Mouse (Mus musculus): ENCODE measurements around the gene Rgs4.
A peak's percentile ranks its signal among the peaks of the same experiment; 100 is the strongest.

Gene Rgs4

DNA sequence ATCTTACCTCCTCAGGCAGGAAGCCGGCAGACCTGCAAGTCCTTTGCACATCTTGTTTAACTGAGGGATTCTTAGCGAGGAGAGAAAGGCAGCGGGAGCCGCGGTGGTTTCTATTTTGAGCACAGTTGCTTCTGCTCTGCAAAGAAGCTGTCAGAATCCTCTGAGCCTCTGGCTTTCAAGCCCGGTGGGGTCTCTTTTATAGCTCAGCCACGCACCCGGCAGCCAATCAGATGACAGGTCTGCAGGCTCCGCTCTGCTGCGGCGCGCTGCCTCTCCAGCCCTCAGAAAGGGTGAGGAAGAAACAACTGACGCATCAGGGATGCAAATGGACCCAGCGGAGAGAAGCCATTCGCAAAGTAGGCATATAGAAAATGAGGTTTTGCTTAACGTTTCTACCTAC lies at the start of gene Rgs4:
Gene Rgs4, minus strand, starts transcription at position 170 of the 400 bp plus-strand sequence.
- peak; percentile 67 for DNase-seq (ENCODE audit: low read depth, low spot score)

DNA sequence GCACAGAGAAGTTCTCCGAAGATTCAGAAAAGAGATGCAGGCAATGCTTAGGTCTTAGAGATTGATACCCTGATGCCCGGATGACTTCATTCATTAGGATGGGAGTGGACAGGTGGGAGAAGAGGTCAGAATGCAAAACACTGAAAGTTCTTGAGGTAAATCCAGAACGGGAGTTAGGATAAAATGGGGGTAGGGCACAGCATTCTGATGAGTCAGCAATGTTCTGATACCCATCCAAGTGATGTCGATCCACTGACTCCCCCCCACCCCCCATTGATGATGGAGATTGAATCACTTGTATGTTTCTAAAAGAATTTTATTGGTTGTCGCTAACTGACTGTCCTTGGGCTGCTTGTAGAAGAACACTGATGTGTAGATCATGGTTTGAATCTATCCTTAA lies 45.0 kb upstream of the Rgs4 start:
- DNase-seq (ENCODE audit: low read depth, low spot score): no peak

DNA sequence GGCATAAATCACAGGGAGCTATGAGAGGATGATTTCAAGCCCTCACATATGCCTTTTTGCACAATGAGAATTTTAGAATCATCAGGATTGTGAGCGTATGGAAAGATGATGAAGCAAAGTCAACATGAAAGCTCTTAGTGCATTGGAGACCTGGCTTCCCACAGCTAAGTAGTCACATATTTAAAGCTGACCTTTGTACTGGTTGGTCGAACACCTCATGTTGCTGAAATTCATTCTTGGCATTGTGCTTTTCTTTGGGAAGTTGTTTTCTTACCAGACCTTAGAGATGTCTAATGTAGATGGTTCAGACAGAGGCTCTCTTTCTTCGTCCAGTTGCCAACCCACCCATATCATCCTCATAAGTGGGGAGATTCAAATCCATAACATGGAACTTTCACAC lies 38.5 kb upstream of the Rgs4 start:
- peak; percentile 74 for DNase-seq (ENCODE audit: low read depth, low spot score)

DNA sequence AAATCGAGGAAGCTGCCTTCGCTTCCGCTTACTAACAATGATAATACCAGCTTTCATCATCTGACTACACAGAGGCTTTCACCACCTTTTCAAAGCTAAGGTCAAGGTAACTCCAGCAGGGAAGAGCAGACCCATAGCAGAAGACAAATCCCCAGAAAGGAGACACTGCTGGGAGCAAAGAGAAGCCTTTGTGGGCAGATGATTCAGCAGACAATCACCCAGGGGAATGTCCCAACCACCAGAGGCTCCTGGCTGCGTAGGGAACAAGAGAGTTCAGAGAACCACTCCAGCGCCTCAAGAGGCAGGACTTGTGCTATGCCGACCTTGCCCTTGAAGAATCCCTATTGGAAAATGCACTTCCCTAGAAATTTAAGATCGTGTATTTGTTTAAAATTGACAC lies 29.1 kb upstream of the Rgs4 start:
- peak; percentile 94 for DNase-seq (ENCODE audit: low read depth, low spot score)

GRCm38 (mm10) chr1:169764619-169764955 lies 17.1 kb upstream of the Rgs4 start:
- DNase-seq (ENCODE audit: low read depth, low spot score): peak; percentile 88

DNA sequence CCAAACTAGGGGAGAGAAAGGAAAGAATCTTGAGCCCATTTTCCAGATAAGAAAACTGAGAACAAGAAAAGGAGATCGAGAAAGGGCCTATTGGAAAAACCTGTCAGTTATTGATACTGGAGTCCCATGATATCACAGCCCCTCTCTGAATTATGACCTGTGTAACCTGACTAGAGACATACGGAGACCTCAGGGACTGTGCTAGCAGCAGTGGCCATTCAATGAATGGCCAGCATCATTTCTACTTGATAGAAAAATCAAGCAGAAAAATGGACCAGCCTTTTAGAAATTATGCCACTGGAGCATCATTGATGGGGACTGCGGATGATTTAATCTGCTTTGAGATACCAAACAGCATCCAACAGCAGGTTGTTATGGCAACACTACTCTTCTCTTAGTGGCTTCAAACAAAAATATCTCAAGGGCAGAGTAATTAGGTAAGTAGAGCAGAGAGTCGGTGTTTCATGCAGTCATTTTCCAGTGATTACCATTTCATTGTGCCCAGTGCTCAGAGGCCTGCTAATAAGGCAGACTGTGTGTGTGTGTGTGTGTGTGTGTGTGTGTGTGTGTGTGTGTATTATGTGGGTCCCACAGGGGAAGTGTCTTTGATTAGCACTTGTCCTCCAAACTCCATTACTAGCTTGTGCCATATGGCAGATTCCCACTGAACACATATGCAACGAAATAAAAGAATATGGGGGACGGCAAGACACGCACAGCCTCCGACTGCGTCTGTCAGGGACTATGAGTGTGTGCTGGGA lies 16.6 kb upstream of the Rgs4 start:
- no peak for DNase-seq (ENCODE audit: low read depth, low spot score)

- peak; percentile 78 for DNase-seq (ENCODE audit: low read depth, low spot score)
Observed at GRCm38 (mm10) chr1:169762524-169762923, 15.1 kb upstream of the Rgs4 start.

DNA sequence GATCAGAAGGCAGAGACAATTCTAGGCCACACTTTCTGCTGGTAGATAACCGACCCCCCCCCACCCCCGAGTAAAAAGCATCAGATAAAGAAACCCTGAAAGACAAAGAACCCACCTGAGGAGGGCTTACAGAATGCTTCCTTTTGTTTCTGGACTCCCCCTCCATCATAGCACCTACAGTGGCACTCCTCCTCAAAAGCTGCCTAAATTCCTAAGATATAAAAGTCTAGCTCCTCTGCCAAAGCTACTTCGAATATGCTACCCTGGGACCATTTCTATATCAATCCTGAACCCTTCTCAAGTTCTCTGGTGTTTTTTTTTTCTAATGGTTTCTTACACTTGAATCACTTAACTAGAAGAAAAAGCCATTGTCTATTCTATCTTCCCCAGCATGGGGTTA lies 9.1 kb upstream of the Rgs4 start:
- no peak for DNase-seq (ENCODE audit: low read depth, low spot score)

- no peak for DNase-seq (ENCODE audit: low read depth, low spot score)
Observed at GRCm38 (mm10) chr1:169752395-169752794, 5.0 kb upstream of the Rgs4 start.

GRCm38 (mm10) chr1:169748439-169748838 lies 997 bp upstream of the Rgs4 start:
- no peak for DNase-seq (ENCODE audit: low read depth, low spot score)

GRCm38 (mm10) chr1:169747902-169748301 lies 460 bp upstream of the Rgs4 start:
- DNase-seq (ENCODE audit: low read depth, low spot score): no peak

GRCm38 (mm10) chr1:169741147-169741546 lies 6.3 kb downstream of the Rgs4 start:
- DNase-seq (ENCODE audit: low read depth, low spot score): no peak

DNA sequence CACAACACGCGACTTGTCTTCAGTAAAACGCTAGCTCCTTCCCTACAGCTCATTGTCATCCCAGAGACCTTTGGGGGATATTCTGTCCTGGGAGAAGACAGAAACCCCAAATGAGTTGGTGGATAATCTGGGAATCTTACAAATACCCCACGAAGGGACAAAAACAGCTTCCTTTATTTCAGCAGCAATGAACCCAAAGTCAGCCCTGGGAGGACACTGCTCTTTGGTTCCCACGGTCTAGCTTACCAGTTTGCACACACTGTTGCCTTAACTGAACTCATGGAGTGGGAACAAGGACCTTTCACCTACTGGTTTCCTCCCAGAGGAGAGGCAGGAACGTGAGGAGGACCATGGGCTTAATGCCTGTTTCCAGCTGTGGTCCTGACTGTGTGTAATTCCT lies 10.2 kb downstream of the Rgs4 start:
- DNase-seq (ENCODE audit: low read depth, low spot score): no peak

DNA sequence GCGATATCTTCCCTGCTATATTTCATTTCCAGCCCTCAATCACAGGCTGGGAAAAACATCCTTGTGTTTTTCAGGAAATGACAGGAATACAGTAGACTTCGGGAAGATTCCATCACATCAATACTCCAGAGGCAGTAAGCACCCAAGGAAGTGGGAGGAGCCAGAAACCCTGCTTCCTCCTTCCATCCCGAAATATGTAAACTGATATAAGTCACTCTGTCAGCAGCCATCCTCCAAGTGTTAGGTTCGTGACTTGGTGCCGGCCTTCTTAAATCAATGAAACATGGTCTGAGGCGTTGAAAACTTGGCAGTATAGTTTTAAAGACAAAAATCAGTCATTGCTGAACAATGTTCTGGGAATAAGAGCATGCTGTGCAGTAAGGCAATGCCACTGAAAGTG lies 11.3 kb downstream of the Rgs4 start:
- no peak for DNase-seq (ENCODE audit: low read depth, low spot score)

DNA sequence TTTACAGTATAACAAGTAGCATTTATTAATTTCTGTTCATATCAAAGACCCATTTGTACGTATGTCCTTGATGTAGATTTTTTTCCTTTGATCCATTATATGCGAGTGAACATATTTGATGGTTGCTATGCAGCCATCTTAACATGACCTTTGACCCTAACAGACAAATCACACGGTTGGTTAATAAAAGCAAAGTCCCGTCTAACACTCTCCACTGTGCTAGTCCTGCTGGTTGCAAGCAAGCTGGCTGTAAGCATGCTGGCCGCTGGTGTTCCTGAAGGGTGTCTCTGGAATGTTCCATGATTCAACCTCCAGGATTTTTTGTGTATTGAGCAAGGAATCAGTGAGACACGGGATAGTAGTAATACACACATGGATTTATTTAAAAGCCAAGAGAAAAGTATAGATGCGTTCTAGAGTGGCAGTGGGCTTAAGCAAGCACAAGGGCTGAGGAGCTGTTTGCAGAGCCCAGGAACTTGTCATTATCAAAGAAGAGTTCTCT lies 16.8 kb downstream of the Rgs4 start:
- peak; percentile 84 for DNase-seq (ENCODE audit: low read depth, low spot score)

- peak; percentile 61 for DNase-seq (ENCODE audit: low read depth, low spot score)
Observed at GRCm38 (mm10) chr1:169726319-169726718, 21.1 kb downstream of the Rgs4 start.

DNA sequence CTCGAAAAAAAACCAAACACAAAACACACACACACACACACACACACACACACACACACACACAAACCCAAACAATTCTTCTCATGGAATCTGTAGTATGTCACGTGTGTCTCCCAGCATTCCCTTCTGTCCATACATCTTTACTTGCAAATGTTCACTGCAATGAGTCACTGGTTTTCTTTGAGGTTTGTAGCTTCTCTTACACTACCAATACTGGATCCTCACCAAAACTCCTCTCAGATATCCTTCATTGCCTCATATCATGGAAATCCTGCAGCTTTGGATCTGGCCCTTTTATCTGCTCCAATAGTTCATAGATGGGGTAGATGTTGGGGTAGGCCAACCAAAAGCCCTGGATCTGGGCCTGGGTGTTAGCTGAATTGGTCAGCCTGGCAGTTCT lies 25.6 kb downstream of the Rgs4 start:
- DNase-seq (ENCODE audit: low read depth, low spot score): peak; percentile 57

- peak; percentile 73 for DNase-seq (ENCODE audit: low read depth, low spot score)
Observed at GRCm38 (mm10) chr1:169704395-169705087, 42.9 kb downstream of the Rgs4 start.

- peak; percentile 92 for DNase-seq (ENCODE audit: low read depth, low spot score)
Observed at GRCm38 (mm10) chr1:169699184-169699583, 48.3 kb downstream of the Rgs4 start.

- peak; percentile 48 for DNase-seq (ENCODE audit: low read depth, low spot score)
Observed at GRCm38 (mm10) chr1:169697236-169697635, 50.2 kb downstream of the Rgs4 start.

- peak; percentile 84 for DNase-seq (ENCODE audit: low read depth, low spot score)
Observed at GRCm38 (mm10) chr1:169695356-169695755, 52.1 kb downstream of the Rgs4 start.

GRCm38 (mm10) chr1:169693537-169693936 lies 53.9 kb downstream of the Rgs4 start:
- peak; percentile 32 for DNase-seq (ENCODE audit: low read depth, low spot score)

DNA sequence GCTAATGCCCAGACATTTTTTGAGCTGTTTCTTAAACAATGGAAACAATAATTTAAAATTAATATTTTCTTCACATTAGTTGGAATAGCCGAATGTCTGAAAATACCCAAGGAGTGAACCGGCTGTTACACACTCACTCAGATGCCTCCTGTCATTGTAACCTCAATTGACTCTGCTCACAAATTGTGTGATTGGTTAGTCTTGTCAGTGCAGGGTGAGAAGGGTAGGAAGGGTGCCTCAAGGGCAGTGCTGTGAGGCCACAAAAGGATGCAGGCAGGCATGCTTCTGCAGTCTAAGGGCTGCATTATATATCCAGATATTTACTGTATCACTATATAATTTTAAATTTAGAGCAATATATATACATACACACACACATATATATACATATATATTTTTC lies 54.4 kb downstream of the Rgs4 start:
- no peak for DNase-seq (ENCODE audit: low read depth, low spot score)

Data from 3T3-L1 (cell line).